Mouse (Mus musculus) hindbrain, embryonic 12.5 days (tissue): ENCODE measurements at regions not wholly inside any gene's neighbourhood (a gene's known extent, or its start where the extent isn't known, plus 50 kb on each side); places are given as distances from the start of the nearest gene placed in this dataset.

ENCODE experiments used
- ATAC-seq: fragments of 200-750 bp; cut with Nextera tagmentation; 2 replicates; pipeline ENCODE4 v1.8.0; 2017; ENCODE audit warnings: moderate TSS enrichment; ENCODE audit not compliant: low FRiP score
- H3K27ac ChIP-seq: fragments of 300-500 bp; sonication (generic); 2 replicates; pipeline ENCODE4 v1.5.1; 2016; ENCODE audit warnings: mild to moderate bottlenecking
- H3K27me3 ChIP-seq: fragments of 300-500 bp; sonication (generic); 2 replicates; pipeline ENCODE4 v1.6.1; 2016; ENCODE audit warnings: mild to moderate bottlenecking
- H3K36me3 ChIP-seq: fragments of 300-500 bp; sonication (generic); 2 replicates; pipeline ENCODE4 v1.6.1; 2016; ENCODE audit warnings: mild to moderate bottlenecking
- H3K4me1 ChIP-seq: fragments of 300-500 bp; sonication (generic); 2 replicates; pipeline ENCODE4 v1.6.1; 2016
- H3K4me2 ChIP-seq: fragments of 300-500 bp; sonication (generic); replicated peaks from 2 replicates; pipeline ENCODE4 v1.6.1; 2016; ENCODE audit warnings: mild to moderate bottlenecking
- H3K4me3 ChIP-seq: fragments of 300-500 bp; sonication (generic); 2 replicates; pipeline ENCODE4 v1.5.1; 2016; ENCODE audit warnings: mild to moderate bottlenecking
- H3K9ac ChIP-seq: fragments of 300-500 bp; sonication (generic); 2 replicates; pipeline ENCODE4 v1.6.1; 2016; ENCODE audit warnings: mild to moderate bottlenecking, moderate library complexity
- H3K9me3 ChIP-seq: fragments of 300-500 bp; sonication (generic); replicated peaks from 2 replicates; pipeline ENCODE4 v1.6.1; 2016; ENCODE audit warnings: mild to moderate bottlenecking
- WGBS: fragments of 180-500 bp; shearing (Covaris S2); methylation state at CpG from one replicate; pipeline ENCODE4 v1.1.7; 2016; 5-methylcytosine and 5-hydroxymethylcytosine counted together

GRCm38 (mm10) chr6:84375498-84375897 is 218.2 kb downstream of the Cyp26b1 start:
- H3K27me3 ChIP-seq, result peaks cover 4% of the 10 kb centered on the region; the same call in 1 of the 2 replicates
- H3K4me3 ChIP-seq, result no peak overlapping the region
- H3K27ac ChIP-seq, result no peak overlapping the region
- H3K9ac ChIP-seq, result no peak overlapping the region
- no peak for ATAC-seq
- H3K36me3 ChIP-seq, result no peaks in the 10 kb centered on the region
- WGBS, result 18% methylated on average over 8 of the region's 8 CpGs
- H3K4me2 ChIP-seq, result no peak overlapping the region
- no peaks in the 10 kb centered on the region for H3K9me3 ChIP-seq
- H3K4me1 ChIP-seq, result no peaks in the 10 kb centered on the region

GRCm38 (mm10) chr6:84366365-84366764 is 227.3 kb downstream of the Cyp26b1 start:
- H3K9ac ChIP-seq, result no peak overlapping the region
- H3K4me1 ChIP-seq, result no peaks in the 10 kb centered on the region
- H3K27ac ChIP-seq, result no peak overlapping the region
- H3K9me3 ChIP-seq, result no peaks in the 10 kb centered on the region
- no peak for ATAC-seq
- no peaks in the 10 kb centered on the region for H3K27me3 ChIP-seq
- H3K4me2 ChIP-seq, result no peak overlapping the region
- WGBS, result 51% methylated on average over 6 of the region's 6 CpGs
- H3K4me3 ChIP-seq, result no peak overlapping the region
- H3K36me3 ChIP-seq, result no peaks in the 10 kb centered on the region

- no peaks in the 10 kb centered on the region for H3K36me3 ChIP-seq
- no peak overlapping the region for H3K27ac ChIP-seq
- H3K4me1 ChIP-seq, result no peaks in the 10 kb centered on the region
- H3K4me3 ChIP-seq, result no peak overlapping the region
- no peak overlapping the region for H3K9ac ChIP-seq
- H3K9me3 ChIP-seq, result no peaks in the 10 kb centered on the region
- no peak overlapping the region for H3K4me2 ChIP-seq
- no peaks in the 10 kb centered on the region for H3K27me3 ChIP-seq
- ATAC-seq, result no peak
- 80% methylated on average over 4 of the region's 4 CpGs for WGBS
Observed at GRCm38 (mm10) chr6:84365914-84366313, 227.8 kb downstream of the Cyp26b1 start.

- no peaks in the 10 kb centered on the region for H3K4me1 ChIP-seq
- H3K4me3 ChIP-seq, result no peak overlapping the region
- no peaks in the 10 kb centered on the region for H3K9me3 ChIP-seq
- no peak for ATAC-seq
- 18% methylated on average over 2 of the region's 2 CpGs for WGBS
- no peak overlapping the region for H3K9ac ChIP-seq
- H3K27ac ChIP-seq, result no peak overlapping the region
- H3K27me3 ChIP-seq, result no peaks in the 10 kb centered on the region
- H3K36me3 ChIP-seq, result no peaks in the 10 kb centered on the region
- no peak overlapping the region for H3K4me2 ChIP-seq
Observed at GRCm38 (mm10) chr6:84364964-84365363, 228.7 kb downstream of the Cyp26b1 start.

- H3K4me1 ChIP-seq, result no peaks in the 10 kb centered on the region
- no peaks in the 10 kb centered on the region for H3K27me3 ChIP-seq
- H3K36me3 ChIP-seq, result no peaks in the 10 kb centered on the region
- ATAC-seq, result no peak
- H3K9me3 ChIP-seq, result no peaks in the 10 kb centered on the region
- no peak overlapping the region for H3K4me2 ChIP-seq
- 74% methylated on average over 1 of the region's 1 CpGs for WGBS
- no peak overlapping the region for H3K4me3 ChIP-seq
- no peak overlapping the region for H3K27ac ChIP-seq
- no peak overlapping the region for H3K9ac ChIP-seq
Observed at GRCm38 (mm10) chr6:84362331-84362730, 231.4 kb downstream of the Cyp26b1 start.

GRCm38 (mm10) chr6:84357911-84358310 is 235.8 kb downstream of the Cyp26b1 start:
- 83% methylated on average over 10 of the region's 10 CpGs for WGBS
- H3K9me3 ChIP-seq, result no peaks in the 10 kb centered on the region

GRCm38 (mm10) chr6:84353425-84354220 is 240.1 kb downstream of the Cyp26b1 start:
- no peak overlapping the region for H3K4me3 ChIP-seq
- H3K36me3 ChIP-seq, result no peaks in the 10 kb centered on the region
- H3K27me3 ChIP-seq, result no peaks in the 10 kb centered on the region
- no peak overlapping the region for H3K9ac ChIP-seq
- H3K4me1 ChIP-seq, result no peaks in the 10 kb centered on the region
- no peak for ATAC-seq
- no peaks in the 10 kb centered on the region for H3K9me3 ChIP-seq
- H3K27ac ChIP-seq, result no peak overlapping the region
- 85% methylated on average over 6 of the region's 6 CpGs for WGBS
- H3K4me2 ChIP-seq, result no peak overlapping the region

More at GRCm38 (mm10) chr6:84357911-84358310, 235.8 kb downstream of the Cyp26b1 start:
- Histone ChIP-seq H3K4me2 (no peak overlapping the region), H3K27ac (no peak overlapping the region), H3K4me1 (no peaks in the 10 kb centered on the region), H3K9ac (no peak overlapping the region), H3K4me3 (no peak overlapping the region), H3K27me3 (no peaks in the 10 kb centered on the region), H3K36me3 (no peaks in the 10 kb centered on the region)
- no peak for ATAC-seq

- no peak for ATAC-seq
- no peaks in the 10 kb centered on the region for H3K9me3 ChIP-seq
- H3K4me1 ChIP-seq, result no peaks in the 10 kb centered on the region
- H3K36me3 ChIP-seq, result no peaks in the 10 kb centered on the region
- H3K9ac ChIP-seq, result no peak overlapping the region
- no peak overlapping the region for H3K27ac ChIP-seq
- H3K27me3 ChIP-seq, result no peaks in the 10 kb centered on the region
- H3K4me2 ChIP-seq, result no peak overlapping the region
- no peak overlapping the region for H3K4me3 ChIP-seq
- 84% methylated on average over 12 of the region's 12 CpGs for WGBS
Observed at GRCm38 (mm10) chr6:84344936-84345335, 248.8 kb downstream of the Cyp26b1 start.

GRCm38 (mm10) chr6:84333666-84334179 is 260.0 kb downstream of the Cyp26b1 start:
- WGBS, result 79% methylated on average over 10 of the region's 10 CpGs
- Histone ChIP-seq H3K36me3 (no peaks in the 10 kb centered on the region), H3K9me3 (no peaks in the 10 kb centered on the region), H3K27ac (no peak overlapping the region), H3K27me3 (no peaks in the 10 kb centered on the region), H3K9ac (no peak overlapping the region), H3K4me3 (no peak overlapping the region), H3K4me2 (no peak overlapping the region), H3K4me1 (no peaks in the 10 kb centered on the region)
- ATAC-seq, result no peak

GRCm38 (mm10) chr6:84329106-84329505 is 264.6 kb downstream of the Cyp26b1 start:
- Histone ChIP-seq H3K27ac (no peak overlapping the region), H3K36me3 (no peaks in the 10 kb centered on the region), H3K4me3 (no peak overlapping the region), H3K9ac (no peak overlapping the region), H3K4me1 (no peaks in the 10 kb centered on the region; the same call in 1 of the 2 replicates), H3K9me3 (no peaks in the 10 kb centered on the region), H3K4me2 (no peak overlapping the region), H3K27me3 (0 out of 2 replicates have a peak, but pooled peaks cover 2% of the 10 kb centered on the region)
- no peak for ATAC-seq
- WGBS, result 78% methylated on average over 7 of the region's 7 CpGs

- no peaks in the 10 kb centered on the region for H3K36me3 ChIP-seq
- no peaks in the 10 kb centered on the region; the same call in 1 of the 2 replicates for H3K4me1 ChIP-seq
- no peaks in the 10 kb centered on the region for H3K9me3 ChIP-seq
- H3K27me3 ChIP-seq, result 0 out of 2 replicates have a peak, but pooled peaks cover 2% of the 10 kb centered on the region
- no peak for ATAC-seq
- no peak overlapping the region for H3K4me3 ChIP-seq
- H3K27ac ChIP-seq, result no peak overlapping the region
- no peak overlapping the region for H3K9ac ChIP-seq
- no peak overlapping the region for H3K4me2 ChIP-seq
- 64% methylated on average over 3 of the region's 3 CpGs for WGBS
Observed at GRCm38 (mm10) chr6:84328030-84328390, 265.7 kb downstream of the Cyp26b1 start.

- Histone ChIP-seq H3K9ac (no peak overlapping the region), H3K9me3 (no peaks in the 10 kb centered on the region), H3K27me3 (0 out of 2 replicates have a peak, but pooled peaks cover 2% of the 10 kb centered on the region), H3K36me3 (no peaks in the 10 kb centered on the region), H3K4me2 (no peak overlapping the region), H3K27ac (no peak overlapping the region), H3K4me1 (no peaks in the 10 kb centered on the region; the same call in 1 of the 2 replicates), H3K4me3 (no peak overlapping the region)
- no peak for ATAC-seq
- 72% methylated on average over 5 of the region's 5 CpGs for WGBS
Observed at GRCm38 (mm10) chr6:84327306-84328029, 266.2 kb downstream of the Cyp26b1 start.
